In genomic region chr3:95893126-95893525, GRCm38 (mm10) we compare ENCODE assay signal across 2 mouse cellular contexts.
A peak's percentile ranks its signal among the peaks of the same experiment; 100 is the strongest.
TF ChIP-seq lines count a peak whose summit lies in the region.

No protein-coding gene starts in this region.

TF ChIP-seq in CH12.LX, 34 proteins besides CTCF, POLR2A, EP300 and RAD21:
- TF ChIP-seq RCOR1 (conservative IDR thresholded peaks at IDR 0.05; ENCODE audit: low read depth, low read length) (no peak), MAFK (IDR thresholded peaks at IDR 0.05; ENCODE audit: insufficient replicate concordance, low read length) (no peak), ELF1 (IDR thresholded peaks at IDR 0.05; ENCODE audit: low read depth, low read length) (no peak), NRF1 (IDR thresholded peaks at IDR 0.05; ENCODE audit: low read depth, low read length) (no peak), SIN3A (IDR thresholded peaks at IDR 0.05; ENCODE audit: low read length) (no peak), HCFC1 (IDR thresholded peaks at IDR 0.05; ENCODE audit: low read depth, low read length) (no peak), ZNF384 (IDR thresholded peaks at IDR 0.05; ENCODE audit: low read depth, low read length) (no peak), SMC3 (IDR thresholded peaks at IDR 0.05; ENCODE audit: low read depth, low read length) (no peak), E2F4 (IDR thresholded peaks at IDR 0.05; ENCODE audit: insufficient replicate concordance, low read depth, low read length) (no peak), MEF2A (IDR thresholded peaks at IDR 0.05; ENCODE audit: borderline replicate concordance, low read depth, low read length) (no peak), JUN (IDR thresholded peaks at IDR 0.05; ENCODE audit: insufficient read depth, low read depth, low read length) (no peak), ZKSCAN1 (IDR thresholded peaks at IDR 0.05; ENCODE audit: borderline replicate concordance, low read depth, low read length) (no peak), BHLHE40 (IDR thresholded peaks at IDR 0.05; ENCODE audit: low read depth, low read length) (no peak), USF1 (IDR thresholded peaks at IDR 0.05; ENCODE audit: low read depth, low read length) (no peak), KAT2A (IDR thresholded peaks at IDR 0.05; ENCODE audit: insufficient replicate concordance, low read length) (no peak), NELFE (IDR thresholded peaks at IDR 0.05; ENCODE audit: low read depth, low read length) (no peak)

TF ChIP-seq in MEL, 35 proteins besides CTCF, POLR2A, EP300 and RAD21:
- TF ChIP-seq NRF1 (IDR thresholded peaks at IDR 0.05; ENCODE audit: insufficient read depth, low read depth, low read length, poor library complexity, severe bottlenecking): no peak
- no peak for TF ChIP-seq KAT2A (conservative IDR thresholded peaks at IDR 0.05; ENCODE audit: low read depth, low read length)
- peak; percentile 58; the same call in 1 of the 2 replicates for TF ChIP-seq MAZ (IDR thresholded peaks at IDR 0.05; ENCODE audit: low read depth, low read length)
- TF ChIP-seq ELF1 (IDR thresholded peaks at IDR 0.05; ENCODE audit: low read depth, low read length): peak; percentile 55
- TF ChIP-seq MXI1 (IDR thresholded peaks at IDR 0.05; ENCODE audit: low read depth, low read length): no peak; the same call in 1 of the 2 replicates
- 0 out of 2 replicates have a peak, but pooled peaks have one; percentile 1 for TF ChIP-seq BHLHE40 (IDR thresholded peaks at IDR 0.05; ENCODE audit: borderline replicate concordance, low read depth, low read length)
- TF ChIP-seq ZMIZ1 (IDR thresholded peaks at IDR 0.05; ENCODE audit: low read depth, low read length): no peak
- peak; percentile 52 for TF ChIP-seq ETS1 (IDR thresholded peaks at IDR 0.05; ENCODE audit: low read depth, low read length)
- no peak; the same call in 1 of the 2 replicates for TF ChIP-seq RCOR1 (IDR thresholded peaks at IDR 0.05; ENCODE audit: low read depth, low read length)
- TF ChIP-seq HCFC1 (IDR thresholded peaks at IDR 0.05; ENCODE audit: low read depth, low read length): no peak
- TF ChIP-seq MAFK (IDR thresholded peaks at IDR 0.05; ENCODE audit: borderline replicate concordance, low read depth, low read length): no peak
- TF ChIP-seq CHD1 (IDR thresholded peaks at IDR 0.05; ENCODE audit: low read depth, low read length): peak; percentile 95; the same call in 1 of the 2 replicates
- no peak for TF ChIP-seq E2F4 (IDR thresholded peaks at IDR 0.05; ENCODE audit: borderline replicate concordance, low read depth, low read length)
- no peak for TF ChIP-seq CHD2 (IDR thresholded peaks at IDR 0.05; ENCODE audit: low read length)
